In genomic region chr15:103018636-103019035, GRCm38 (mm10) we compare ENCODE assay signal across 16 mouse cellular contexts. TPM values are rescaled to one million over a fixed set of nuclear protein-coding genes. Genes with fewer than 3 reads are reported as not detected.
DNase-seq lines count a peak whose midpoint lies in the region; ATAC-seq and TF ChIP-seq lines count a peak whose summit lies in the region.
"Had no signal": no experiment of that assay in that cellular context is flagged by ENCODE, and none has a peak within 500 bp of the region (broad histone marks: within the 10 kb centered on the region; RNA-seq: fewer than 3 reads in every experiment).

TSS of gene Hoxc4 (plus strand) at chr15:103018934.

- ATAC-seq in hindbrain, embryonic 15.5 days (ENCODE audit: low FRiP score, low read depth): no peak
- no peak for ATAC-seq in neural tube, embryonic 13.5 days (ENCODE audit: low read depth)
- ATAC-seq: Patski had no signal

- no peak for TF ChIP-seq POLR2A in CH12.LX (IDR thresholded peaks at IDR 0.05; ENCODE audit: low read depth, low read length)

- H3K27ac ChIP-seq in CH12.LX (ENCODE audit: insufficient read depth, low read depth): peak within 1 kb of the TSS; percentile 6; the same call in 1 of the 2 replicates
- peak within 1 kb of the TSS; percentile 42; the same call in 1 of the 2 replicates for H3K27ac ChIP-seq in hindbrain, embryonic 15.5 days (replicated peaks)
- peak within 1 kb of the TSS; percentile 96 for H3K27ac ChIP-seq in neural tube, embryonic 13.5 days (replicated peaks)
- H3K27ac ChIP-seq: embryonic facial prominence, embryonic 12.5 days; midbrain, embryonic 10.5 days had no signal

- no peak for TF ChIP-seq RAD21 in CH12.LX (IDR thresholded peaks at IDR 0.05; ENCODE audit: low read depth, low read length)

- H3K79me2 ChIP-seq in CH12.LX (replicated peaks; ENCODE audit: control insufficient read depth, extremely low read depth, insufficient read depth, poor library complexity, severe bottlenecking): no peaks in the 10 kb centered on the region

- peaks cover 10 to 42% of the 10 kb centered on the region in 2 experiments; a peak in 3 of 4 replicates for H3K4me1 ChIP-seq in CH12.LX (ENCODE audit: control insufficient read depth in 1 of 2, insufficient read depth in 2 of 2)
- peaks cover 5% of the 10 kb centered on the region for H3K4me1 ChIP-seq in hindbrain, embryonic 15.5 days (replicated peaks)
- peaks cover 100% of the 10 kb centered on the region for H3K4me1 ChIP-seq in neural tube, embryonic 13.5 days (replicated peaks)
- H3K4me1 ChIP-seq: embryonic facial prominence, embryonic 12.5 days had no signal

- H3K4me3 ChIP-seq in CH12.LX (replicated peaks in 1 of 3; ENCODE audit: low read depth in 2 of 3, low read length in 2 of 3, poor library complexity in 1 of 3): no peak within 1 kb of the TSS
- H3K4me3 ChIP-seq in hindbrain, embryonic 15.5 days: no peak within 1 kb of the TSS
- H3K4me3 ChIP-seq in neural tube, embryonic 13.5 days: peak within 1 kb of the TSS; percentile 24
- H3K4me3 ChIP-seq: embryonic facial prominence, embryonic 12.5 days; midbrain, embryonic 10.5 days had no signal

- H3K9me3 ChIP-seq in CH12.LX (replicated peaks; ENCODE audit: low read length): peaks cover 7% of the 10 kb centered on the region
- H3K9me3 ChIP-seq in hindbrain, embryonic 15.5 days: no peaks in the 10 kb centered on the region
- no peaks in the 10 kb centered on the region for H3K9me3 ChIP-seq in neural tube, embryonic 13.5 days
- H3K9me3 ChIP-seq: embryonic facial prominence, embryonic 12.5 days; midbrain, embryonic 10.5 days had no signal

- dilution Hi-C loops in CH12.LX (cut with MboI; ENCODE audit: extremely low pct_ligation_motif_present, extremely low pct_unique_long_range_greater_than_20kb, low sequenced_read_pairs): no loop called here

- in situ Hi-C loops in CH12.LX (cut with MboI; ENCODE audit: low pct_ligation_motif_present, low pct_unique_long_range_greater_than_20kb, low sequenced_read_pairs): loop anchor here (10.0 kb wide), 1 partner anchor 156 kb away; no protein-coding TSS in a partner anchor

- TF ChIP-seq CTCF in CH12.LX (conservative IDR thresholded peaks at IDR 0.05 in 1 of 2, IDR thresholded peaks at IDR 0.05 in 1 of 2; ENCODE audit: low read depth in 2 of 2, low read length in 2 of 2): no peak

- no peak within 1 kb of the TSS; the same call in 1 of the 2 replicates for H3K9ac ChIP-seq in CH12.LX (ENCODE audit: insufficient read depth, low read depth)
- no peak within 1 kb of the TSS for H3K9ac ChIP-seq in hindbrain, embryonic 15.5 days
- H3K9ac ChIP-seq in neural tube, embryonic 13.5 days: peak within 1 kb of the TSS; percentile 82
- H3K9ac ChIP-seq: embryonic facial prominence, embryonic 12.5 days had no signal

- H3K36me3 ChIP-seq in CH12.LX (replicated peaks in 1 of 2; ENCODE audit: control insufficient read depth in 1 of 2, insufficient read depth in 1 of 2, low read length in 1 of 2): no peaks in the 10 kb centered on the region
- H3K36me3 ChIP-seq in hindbrain, embryonic 15.5 days: no peaks in the 10 kb centered on the region
- H3K36me3 ChIP-seq in neural tube, embryonic 13.5 days: 0 out of 2 replicates have a peak, but pooled peaks cover 4% of the 10 kb centered on the region
- H3K36me3 ChIP-seq: embryonic facial prominence, embryonic 12.5 days; midbrain, embryonic 10.5 days had no signal

- 11% methylated on average over 9 of the region's 9 CpGs for WGBS in hindbrain, embryonic 15.5 days
- WGBS in neural tube, embryonic 13.5 days: 13% methylated on average over 9 of the region's 9 CpGs

- no peaks in the 10 kb centered on the region for H3K27me3 ChIP-seq in CH12.LX (replicated peaks)
- peaks cover 87% of the 10 kb centered on the region for H3K27me3 ChIP-seq in hindbrain, embryonic 15.5 days
- peaks cover 6% of the 10 kb centered on the region; the same call in 1 of the 2 replicates for H3K27me3 ChIP-seq in neural tube, embryonic 13.5 days
- H3K27me3 ChIP-seq: Patski had no signal

- peak within 1 kb of the TSS; percentile 26; the same call in 1 of the 2 replicates for H3K4me2 ChIP-seq in CH12.LX (ENCODE audit: insufficient read depth, low read depth, poor library complexity, severe bottlenecking)
- H3K4me2 ChIP-seq in hindbrain, embryonic 15.5 days: no peak within 1 kb of the TSS
- H3K4me2 ChIP-seq in neural tube, embryonic 13.5 days: peak within 1 kb of the TSS; percentile 91
- H3K4me2 ChIP-seq: embryonic facial prominence, embryonic 12.5 days had no signal

- TF ChIP-seq EP300 in CH12.LX (IDR thresholded peaks at IDR 0.05; ENCODE audit: low read length): no peak

- DNase-seq in adrenal gland, postnatal 4 days (ENCODE audit: low spot score in 2 of 2): no peak
- no peak for DNase-seq in adrenal gland, adult 2 months
- DNase-seq in CH12.LX (ENCODE audit: extremely low read depth): no peak
- no peak for DNase-seq in cerebellum, adult 11 months
- DNase-seq in spleen, postnatal 14 days (ENCODE audit: low spot score in 2 of 2): no peak
- no peak for DNase-seq in cerebellum, postnatal 14 days
- DNase-seq: cerebellum, adult 9-11 months; liver had no signal

TF ChIP-seq in CH12.LX, 34 proteins besides CTCF, POLR2A, EP300 and RAD21:
- TF ChIP-seq CHD2 (IDR thresholded peaks at IDR 0.05; ENCODE audit: low read length) (0 out of 2 replicates have a peak, but pooled peaks have one; percentile 16), MAZ (IDR thresholded peaks at IDR 0.05; ENCODE audit: low read depth, low read length) (no peak)

RNA-seq across cellular contexts. Expression of gene Hoxc4, which starts in this region (rescaled TPM):
- total RNA-seq in adrenal gland, postnatal 4 days (2021): 10 to 100 TPM; 11.3 to 13.4 TPM
- total RNA-seq in adrenal gland, adult 2 months (2021): 10 to 100 TPM in 1 of 2 experiments, 1 to 10 TPM in 1; 5.1 to 12.4 TPM
- 8.8 and 9.6 TPM in 2 replicates for polyA plus RNA-seq in adrenal gland, adult 2 months (2012; rRNA removed)
- 5.7 and 7.8 TPM in 2 replicates for total RNA-seq in CH12.LX (2012; rRNA removed)
- total RNA-seq in CH12.LX (2014; rRNA removed): 8.6 and 10.4 TPM in 2 replicates
- 31.7 and 37.0 TPM in 2 replicates for polyA plus RNA-seq in CH12.LX (2012; ENCODE audit: insufficient read length, low read depth)
- polyA plus RNA-seq in hindbrain, embryonic 15.5 days (2015; fragmentation: Nextera tagmentation; extraction: Ambion mirVana): 56.8 and 63.8 TPM in 2 replicates
- polyA plus RNA-seq in neural tube, embryonic 13.5 days (2015; fragmentation: Nextera tagmentation; extraction: Ambion mirVana): 40.2 and 49.9 TPM in 2 replicates
- total RNA-seq: layer of hippocampus, adult 8-10 months; left cerebral cortex, adult 8-10 months had no signal
- polyA plus RNA-seq: forebrain, embryonic 11.5 days; midbrain, embryonic 10.5 days had no signal

Comparison
In these comparisons a context has a peak if more than half of its experiments do, and no peak if none do; other contexts are left out.
1. H3K27ac ChIP-seq: peak in every context shown above with its lines; median percentile 96 in neural tube, embryonic 13.5 days; 42 in hindbrain, embryonic 15.5 days; 6 in CH12.LX.